Mouse (Mus musculus) c-Kit-positive CD71-positive TER-119-positive erythroid progenitor cells, embryonic 14.5 days (primary cell): ENCODE measurements around the gene Osbpl10.
"Not testable (repeated sequence)": the region's sequence is repeated elsewhere in the genome, so short reads cannot be mapped to it uniquely, and the experiment has no call there.

Source experiments
- DNase-seq: peaks from one replicate; pipeline ENCODE4 v3.0.0-alpha.2; 2013; ENCODE audit warnings: low spot score

Osbpl10 gene

DNA sequence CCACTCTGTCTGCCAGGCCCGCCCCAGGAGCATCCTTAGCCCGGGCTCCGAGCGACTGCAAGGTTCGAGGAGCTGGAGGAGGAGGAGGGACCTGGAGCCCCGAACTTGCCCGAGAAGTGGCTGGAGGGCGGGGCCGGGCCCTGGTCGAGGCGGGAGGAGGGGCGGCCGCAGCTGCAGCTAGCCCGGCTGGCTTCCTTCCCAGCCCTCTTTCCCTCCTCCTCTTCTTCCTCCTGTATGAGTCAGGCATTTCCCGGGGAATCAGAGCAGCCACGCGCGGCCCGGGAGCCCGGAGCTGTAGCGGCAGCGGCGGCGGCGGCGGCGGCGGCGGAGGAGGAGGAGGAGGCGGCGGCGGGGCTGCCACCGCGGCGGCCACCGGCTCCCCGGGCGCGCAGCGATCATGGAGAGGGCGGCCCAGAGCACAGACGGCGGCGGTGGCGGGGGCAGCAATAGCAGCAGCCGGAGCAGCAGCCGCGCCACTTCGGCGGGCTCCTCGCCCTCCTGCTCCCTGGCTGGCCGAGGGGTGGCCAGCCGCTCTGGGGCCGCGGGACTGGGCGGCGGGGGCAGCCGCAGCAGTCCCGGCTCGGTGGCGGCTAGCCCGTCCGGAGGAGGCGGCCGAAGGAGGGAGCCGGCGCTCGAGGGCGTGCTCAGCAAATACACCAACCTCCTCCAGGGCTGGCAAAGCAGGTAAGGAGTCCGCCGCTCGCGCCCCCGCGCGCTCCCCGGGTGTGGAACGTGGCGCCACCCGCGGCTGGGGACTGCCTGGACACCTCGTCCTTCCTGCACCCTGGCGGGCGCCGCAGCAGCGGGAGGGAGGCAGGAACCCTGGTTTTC lies at the start of gene Osbpl10:
Gene Osbpl10, plus strand, starts transcription at position 289 of the 831 bp plus-strand sequence.
- DNase-seq: no peak

DNA sequence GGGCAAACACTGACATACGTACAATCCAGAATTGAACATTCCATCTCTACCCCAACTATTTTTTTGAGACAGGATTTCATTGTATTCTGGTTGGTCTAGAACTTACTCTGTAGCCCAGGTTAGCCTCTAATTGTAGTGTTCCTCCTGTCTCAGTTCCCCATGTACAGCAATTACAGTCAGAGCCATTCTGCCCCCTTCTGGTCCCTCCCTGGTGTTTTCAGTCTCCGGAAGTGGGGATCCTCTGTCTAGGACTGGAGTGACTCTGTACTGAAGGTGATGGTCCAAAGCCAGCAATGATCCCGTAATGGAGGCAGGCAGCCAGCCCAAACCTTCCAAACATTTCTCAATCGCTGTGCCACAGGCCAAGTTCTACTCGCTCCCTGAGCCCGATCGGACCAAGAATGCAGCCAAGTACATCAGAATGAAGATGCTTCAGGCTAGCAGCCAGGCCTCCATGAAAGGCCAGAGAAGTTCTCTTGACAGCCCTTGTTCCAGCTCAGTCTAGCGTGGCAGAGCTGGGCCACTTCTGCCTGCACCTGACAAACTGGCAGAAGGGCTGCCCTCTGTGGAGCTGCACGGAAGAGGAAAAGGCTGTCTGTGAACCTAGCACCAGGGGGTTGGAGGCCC lies 47.8 kb upstream of the Osbpl10 start:
- DNase-seq: no peak

DNA sequence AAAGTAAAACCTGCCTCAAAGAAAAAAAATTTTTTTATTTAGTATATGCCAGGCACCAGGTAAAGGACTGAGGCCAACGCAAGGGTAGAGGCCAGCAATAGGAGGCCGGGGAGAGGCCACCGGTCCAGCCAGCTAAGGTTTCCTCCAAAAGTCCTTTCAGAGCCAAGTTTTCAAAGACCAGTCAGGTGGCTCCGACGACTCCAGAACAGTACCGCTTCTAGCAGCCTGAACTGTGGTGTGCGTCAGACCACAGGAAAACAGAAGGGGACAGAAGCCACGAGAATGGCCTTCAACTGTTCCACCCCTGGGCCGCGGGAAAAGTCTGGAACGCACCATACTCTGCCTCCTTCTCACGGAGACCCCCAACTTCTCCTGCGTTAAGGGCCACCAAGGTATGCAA lies 45.8 kb upstream of the Osbpl10 start:
- no peak for DNase-seq

DNA sequence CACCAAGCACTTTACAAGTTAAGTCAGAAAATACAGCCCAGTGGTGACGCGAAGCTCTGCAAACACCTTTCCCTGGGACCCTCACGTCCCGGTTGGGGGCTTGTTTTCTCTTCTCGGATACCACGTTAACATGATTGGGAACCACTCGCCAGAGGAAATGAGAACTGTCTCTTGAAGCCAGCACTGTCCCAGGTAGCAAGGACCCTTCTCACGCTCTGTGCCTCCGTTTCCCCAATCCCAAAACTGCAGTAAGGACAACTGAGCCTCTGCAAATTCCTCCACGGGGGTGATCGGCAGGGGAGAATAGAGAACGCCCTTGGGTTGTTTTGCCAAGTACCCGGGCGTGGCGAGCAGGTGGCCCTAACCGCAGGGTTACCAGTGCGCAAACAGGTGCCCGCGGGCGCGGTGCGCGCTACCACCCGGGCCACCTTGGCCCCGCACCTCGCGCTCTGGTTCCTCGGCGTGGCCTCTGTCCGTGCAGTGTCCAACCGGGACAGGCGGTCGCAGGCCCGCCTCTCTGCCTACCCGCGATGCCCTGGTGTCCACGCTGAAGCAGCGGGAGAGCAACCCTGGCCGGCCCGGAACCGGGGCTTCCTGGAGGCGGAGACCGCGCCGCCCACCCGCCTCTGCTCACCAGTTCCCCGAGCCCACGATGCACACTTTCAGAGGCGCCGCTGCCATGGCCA lies 45.2 kb upstream of the Osbpl10 start:
- no peak for DNase-seq

DNA sequence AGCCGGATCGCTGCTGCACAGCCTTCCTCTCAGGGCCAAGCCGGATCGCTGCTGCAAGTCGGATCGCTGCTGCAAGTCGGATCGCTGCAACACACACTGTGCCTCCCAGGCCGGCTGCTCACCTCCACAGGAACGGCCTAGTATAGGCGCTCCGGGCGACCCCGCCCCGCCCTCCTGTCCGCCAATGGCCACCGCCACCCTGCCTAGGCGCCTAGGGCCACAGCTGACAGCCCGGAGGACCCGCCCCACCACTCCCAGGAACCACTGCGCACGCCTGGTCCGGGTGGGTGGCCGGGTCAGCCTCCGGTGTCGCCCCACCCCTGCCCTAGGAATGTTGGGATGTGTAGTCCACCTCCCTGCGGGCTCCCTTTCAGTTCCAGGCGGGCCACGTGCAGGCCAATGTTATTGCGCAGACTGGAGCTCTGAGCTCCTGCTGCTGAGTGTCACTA lies 44.6 kb upstream of the Osbpl10 start, which contains the start of gene Gpd1l:
Gene Gpd1l, minus strand, starts transcription at position 265 of the 449 bp plus-strand sequence.
- DNase-seq: peak; percentile 77

DNA sequence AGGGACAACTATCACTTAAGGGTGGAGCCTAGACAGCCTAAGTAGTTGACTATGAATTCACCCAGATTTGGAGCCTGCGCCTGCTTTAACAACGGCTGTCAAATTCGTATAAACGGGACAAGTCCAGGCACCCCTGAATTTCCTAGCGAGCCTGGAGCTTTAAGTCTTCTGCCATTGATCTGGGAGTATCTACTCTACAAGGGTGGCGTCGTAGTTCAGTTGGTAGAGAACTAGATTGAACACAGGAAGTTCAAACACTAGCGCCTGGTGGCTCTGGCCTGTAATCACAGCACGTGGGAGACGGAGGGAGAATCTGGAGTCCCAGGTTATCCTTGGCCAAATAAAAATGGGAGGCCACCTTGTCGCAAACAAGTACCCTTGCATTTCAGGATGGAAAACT lies 44.1 kb upstream of the Osbpl10 start:
- DNase-seq: no peak

DNA sequence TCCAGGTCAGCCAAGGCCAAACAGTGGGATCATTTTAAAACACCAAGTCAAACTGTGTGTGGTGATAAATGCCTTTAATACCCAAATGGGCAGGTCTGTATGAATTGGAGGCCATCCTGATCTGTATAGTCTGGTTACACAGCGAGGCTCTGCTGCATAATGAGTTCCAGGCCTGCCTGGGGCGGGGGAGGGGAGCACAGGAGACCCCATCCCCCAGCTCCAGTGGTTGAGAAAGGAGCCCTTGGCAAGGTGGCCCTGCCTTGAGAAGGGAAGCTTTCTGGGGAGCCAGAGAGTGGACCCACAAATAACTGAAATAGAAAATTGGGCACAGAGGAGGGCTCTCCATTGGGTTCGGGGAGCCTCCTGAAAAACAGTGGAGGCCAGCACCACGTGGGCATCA lies 43.0 kb upstream of the Osbpl10 start:
- DNase-seq: no peak

DNA sequence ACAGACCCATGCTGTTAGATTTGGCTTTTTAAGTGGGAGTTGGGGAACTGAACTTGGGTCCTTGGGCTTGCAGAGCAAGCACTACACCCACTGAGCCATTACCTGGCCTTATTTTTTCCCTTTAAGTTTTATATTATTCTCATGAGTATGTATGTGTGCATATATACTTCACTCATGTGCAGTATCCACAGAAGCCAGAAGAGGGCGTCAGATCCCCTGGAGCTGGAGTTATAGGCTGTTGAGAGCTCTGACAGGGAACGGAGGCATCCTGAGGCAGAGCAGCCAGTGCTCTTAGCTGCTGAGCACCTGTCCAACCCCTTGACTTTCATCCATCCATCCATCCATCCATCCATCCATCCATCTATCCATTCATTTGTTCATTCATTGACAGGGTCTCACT lies 41.7 kb upstream of the Osbpl10 start:
- no peak for DNase-seq

DNA sequence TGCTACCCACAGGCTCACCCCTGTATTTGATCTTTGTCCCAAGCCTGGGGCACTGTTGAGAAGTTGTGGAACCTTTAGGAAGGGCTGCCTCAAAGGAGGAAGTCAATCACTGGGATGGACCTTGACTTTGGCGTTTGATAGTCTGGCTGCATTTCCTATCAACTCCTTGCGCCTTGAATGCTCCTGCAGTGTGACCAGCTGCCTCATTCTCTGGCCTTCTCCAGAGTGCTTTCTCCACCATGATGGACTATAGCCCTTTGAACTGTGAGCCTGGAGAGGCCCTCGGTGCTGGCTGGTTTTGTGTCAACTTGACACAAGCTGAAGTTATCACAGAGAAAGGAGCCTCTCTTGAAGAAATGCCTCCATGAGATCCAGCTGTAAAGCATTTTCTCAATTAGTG lies 33.7 kb upstream of the Osbpl10 start:
- no peak for DNase-seq

DNA sequence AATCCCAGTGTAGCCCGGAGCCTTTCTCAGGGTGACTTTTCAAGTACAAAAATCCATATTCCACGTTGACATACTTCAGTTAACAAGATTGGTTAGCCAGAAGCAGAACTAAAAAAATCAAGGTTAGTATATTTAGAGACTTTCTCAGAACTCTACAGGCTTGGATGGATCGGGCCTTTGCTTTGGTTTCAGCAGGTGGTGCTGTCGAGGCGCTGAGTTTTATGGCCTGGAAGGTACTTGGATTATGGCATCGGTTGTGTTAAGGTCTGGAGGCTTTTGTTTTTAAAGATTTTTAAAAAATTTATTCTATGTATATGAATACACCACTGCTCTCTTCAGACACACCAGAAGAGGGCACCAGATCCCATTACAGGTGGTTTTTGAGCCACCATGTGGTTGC lies 32.8 kb upstream of the Osbpl10 start:
- no peak for DNase-seq

DNA sequence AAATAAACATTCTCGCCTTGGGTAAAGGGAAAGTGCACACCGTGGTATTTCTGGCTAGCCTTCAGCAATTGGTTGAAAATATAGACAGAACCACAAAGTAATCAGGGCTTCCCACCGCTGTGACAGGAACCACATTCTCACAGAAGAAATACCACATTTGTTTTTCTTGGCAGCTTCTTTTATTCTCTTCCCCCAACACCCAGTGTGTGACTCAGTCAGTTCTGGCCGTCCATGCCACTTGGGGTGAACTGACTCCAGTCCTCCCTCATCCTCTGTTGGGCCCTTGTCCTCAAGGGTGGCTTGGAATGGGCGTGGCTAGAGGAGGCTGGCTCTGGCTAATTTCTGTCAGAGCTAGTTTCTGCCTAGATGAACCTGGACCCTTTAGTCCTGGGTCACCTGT lies 30.0 kb upstream of the Osbpl10 start:
- no peak for DNase-seq

DNA sequence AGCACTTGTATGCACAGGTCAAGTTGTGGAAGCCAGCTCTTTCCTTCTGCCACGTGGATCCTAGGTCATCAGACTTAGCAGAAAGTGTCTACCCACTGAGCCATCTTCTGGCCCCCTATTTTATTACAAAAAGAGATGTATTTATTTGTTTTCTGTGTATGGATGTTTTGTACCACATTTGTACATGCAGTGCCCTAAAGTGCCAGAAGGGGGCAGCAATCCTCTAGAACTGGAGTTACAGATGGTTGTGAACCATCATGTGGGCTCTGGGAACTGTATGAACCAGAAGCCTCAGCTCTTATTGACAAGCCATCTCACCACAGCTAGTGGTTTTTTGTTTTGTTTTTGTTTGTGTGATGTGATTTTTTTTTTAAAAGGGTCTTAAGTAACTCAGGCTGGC lies 25.5 kb upstream of the Osbpl10 start:
- DNase-seq: no peak

DNA sequence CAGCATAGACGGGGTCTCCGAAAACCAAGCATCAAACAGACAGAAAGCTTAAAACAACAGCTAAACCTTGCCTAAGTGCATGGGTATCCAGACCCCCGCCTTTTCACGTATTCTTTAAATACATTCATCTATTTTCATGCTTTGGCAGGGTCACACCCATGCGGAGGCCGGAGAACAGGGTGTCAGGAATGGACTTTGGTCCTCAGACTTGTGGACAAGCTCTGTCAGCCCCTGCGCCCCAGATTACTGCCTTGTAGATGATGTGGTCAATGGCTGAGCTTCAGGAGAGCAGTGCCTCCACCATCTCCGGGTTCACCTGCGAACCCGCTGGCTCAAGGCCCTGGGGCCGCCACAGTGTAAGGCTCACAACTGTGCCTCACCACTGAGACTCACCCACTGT lies 23.0 kb upstream of the Osbpl10 start:
- no peak for DNase-seq

DNA sequence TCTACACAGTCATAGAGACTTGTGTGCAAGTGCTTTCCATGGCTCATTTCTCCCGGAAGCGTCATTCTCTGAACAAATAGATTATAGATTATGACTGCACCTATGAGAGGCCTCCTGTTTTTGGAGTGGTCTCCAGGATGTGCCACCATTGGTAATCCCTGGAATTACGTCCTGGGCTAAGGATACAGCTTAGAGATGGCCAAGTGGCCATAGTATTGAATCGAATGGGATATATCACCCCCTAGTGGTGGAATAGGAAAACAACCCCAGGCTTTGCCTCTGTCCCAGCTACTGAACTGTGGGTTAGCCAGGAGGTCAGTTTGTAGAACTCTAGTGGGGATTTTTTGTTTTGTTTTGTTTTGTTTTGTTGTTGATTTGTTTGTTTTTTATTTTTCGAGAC lies 21.4 kb upstream of the Osbpl10 start:
- DNase-seq: no peak

DNA sequence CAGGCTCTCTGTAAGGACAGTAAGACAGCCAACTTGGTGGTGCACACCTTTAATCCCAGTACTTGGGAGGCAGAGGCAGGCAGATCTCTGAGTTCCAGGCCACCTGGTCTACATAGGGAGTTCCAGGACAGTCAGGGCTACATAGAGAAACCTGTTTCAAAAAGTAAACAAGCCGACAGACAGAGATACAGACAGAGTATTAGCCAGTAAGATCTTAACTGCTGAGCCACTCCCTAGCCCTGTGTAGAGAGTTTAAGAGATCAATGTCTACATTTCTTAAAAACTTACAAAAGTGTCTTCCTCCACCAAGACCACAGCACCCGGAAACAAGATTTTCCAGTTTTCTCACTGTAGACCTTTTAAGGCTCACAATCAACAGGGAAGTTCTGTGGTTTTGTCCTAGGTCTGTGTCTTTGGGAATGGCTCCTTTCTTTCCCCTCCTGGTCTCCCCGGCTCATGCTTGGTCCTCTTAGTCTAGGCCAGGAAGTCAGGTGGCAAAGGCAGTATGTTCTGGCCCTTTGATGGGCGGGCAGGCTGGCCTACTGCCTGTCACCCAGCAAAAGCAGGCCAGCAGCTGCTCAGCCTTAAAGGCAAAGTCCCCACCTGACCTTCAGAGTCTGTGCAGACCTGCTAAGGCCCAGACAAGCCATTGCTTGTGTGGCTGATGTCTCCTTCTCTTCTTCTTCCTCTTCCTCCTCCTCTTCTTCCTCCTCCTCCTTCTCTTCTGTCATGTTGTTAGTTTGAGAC lies 18.2 kb upstream of the Osbpl10 start:
- no peak for DNase-seq

DNA sequence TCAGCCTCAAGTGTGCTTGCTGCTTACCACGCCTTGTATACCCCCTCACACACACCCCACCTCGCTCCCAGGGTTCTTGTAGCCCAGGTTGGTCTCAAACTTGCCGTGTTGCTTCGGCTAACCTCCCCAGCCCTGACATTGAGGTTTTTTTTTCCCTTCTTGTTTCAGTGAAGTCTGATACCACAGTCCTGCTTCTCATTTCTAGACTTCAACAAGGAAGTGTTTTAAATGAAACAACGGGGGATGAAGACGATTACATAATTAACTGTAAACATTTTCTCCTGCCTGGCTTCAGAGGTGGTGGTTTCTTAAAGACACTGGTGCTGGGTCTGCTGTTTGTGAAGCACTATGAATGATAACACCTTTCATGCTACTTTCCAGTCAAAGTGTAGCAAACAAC lies 17.5 kb upstream of the Osbpl10 start:
- DNase-seq: no peak

DNA sequence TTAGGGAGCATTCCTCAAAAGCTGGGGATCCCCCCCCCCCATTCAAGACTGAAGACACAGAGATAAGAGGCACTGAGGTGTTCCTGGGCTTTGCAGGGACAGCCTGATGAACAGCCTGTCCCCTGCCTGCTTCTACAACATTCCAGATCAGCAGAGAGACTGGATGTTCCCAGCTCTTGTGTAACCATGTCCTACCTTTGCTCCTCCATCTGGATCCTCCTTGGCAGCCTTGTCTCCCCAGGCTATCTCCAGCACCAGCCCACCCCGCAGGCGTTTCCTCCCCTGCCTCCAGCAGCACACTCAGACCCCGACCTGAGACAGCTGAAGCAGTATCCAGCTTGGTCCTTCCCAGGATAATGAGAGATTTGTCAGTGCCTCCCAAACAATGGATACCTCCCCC lies 14.3 kb upstream of the Osbpl10 start:
- no peak for DNase-seq

DNA sequence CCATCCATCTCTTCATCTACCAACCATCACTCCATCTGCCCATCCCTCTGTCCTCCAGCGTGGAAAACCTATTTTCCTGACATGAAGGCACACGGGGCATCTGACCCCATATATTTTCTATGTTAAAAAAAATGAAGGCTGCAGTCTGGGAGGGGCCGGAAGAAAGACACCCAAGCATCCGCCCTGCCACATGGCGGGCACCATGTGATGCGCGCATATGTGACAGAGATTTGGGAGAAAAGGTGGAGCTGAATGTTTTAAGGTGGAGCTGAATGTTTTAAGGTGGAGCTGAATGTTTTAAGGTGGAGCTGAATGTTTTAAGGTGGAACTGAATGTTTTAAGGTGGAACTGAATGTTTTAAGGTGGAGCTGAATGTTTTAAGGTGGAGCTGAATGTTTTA lies 12.1 kb upstream of the Osbpl10 start:
- DNase-seq: not testable (repeated sequence)

DNA sequence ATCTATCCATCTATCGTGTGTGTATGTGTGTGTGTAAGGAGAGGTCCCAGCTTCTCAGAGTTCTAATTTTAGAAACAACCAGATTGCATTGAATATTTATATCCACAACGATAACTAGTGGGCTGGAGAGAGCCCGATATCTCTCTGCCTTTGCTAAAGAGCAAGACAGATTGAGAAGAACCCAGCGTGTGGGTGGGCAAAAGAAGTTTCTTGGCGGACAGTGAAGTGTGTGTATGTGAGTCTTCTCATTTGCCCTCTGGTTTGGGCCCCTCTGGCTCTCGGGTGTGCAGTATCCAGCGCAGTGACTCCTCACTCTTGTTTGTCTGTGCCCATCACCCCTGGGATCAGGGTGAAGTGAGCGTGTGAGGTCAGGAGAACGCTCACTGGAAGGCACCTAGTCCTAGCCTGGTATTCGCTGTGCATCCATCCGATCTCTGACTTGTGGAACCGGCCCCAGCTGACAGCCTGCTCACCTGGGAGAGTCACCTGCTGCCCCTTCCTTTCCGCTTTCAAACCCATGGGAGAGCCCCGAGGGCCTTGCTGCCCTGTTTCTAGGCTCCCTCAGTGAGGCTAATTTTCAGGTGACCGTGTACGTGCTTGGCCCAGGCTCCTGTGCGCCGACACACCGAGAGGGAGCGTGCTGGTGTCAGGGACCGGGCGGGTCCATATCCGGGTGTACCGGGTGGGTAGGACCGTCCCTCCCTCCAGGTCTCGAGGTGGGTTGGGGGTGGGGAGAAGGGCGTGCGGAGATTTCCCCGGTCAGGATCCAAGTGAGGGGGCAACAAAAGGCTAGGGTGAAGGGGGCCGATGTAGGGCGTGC lies 698 bp upstream of the Osbpl10 start:
- DNase-seq: no peak

DNA sequence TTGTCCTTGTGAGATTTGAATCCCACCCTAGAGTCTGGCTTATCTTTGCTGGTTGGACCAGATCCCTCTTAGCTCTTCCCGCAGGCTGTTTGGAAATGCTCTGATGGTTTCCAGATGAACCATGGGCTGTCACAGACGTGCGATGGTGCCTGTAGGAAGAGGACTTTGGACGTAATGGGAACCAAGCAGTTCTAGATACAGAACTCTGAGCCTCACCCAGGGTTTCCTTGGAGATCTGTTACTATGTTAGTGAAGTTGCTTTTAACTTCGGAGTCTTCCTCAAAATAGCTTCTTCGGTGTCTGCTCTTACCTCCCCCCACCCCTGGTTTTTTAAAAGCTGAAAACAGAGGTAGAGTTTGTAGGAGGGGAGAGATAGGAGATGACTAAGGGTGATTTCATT lies 1.6 kb downstream of the Osbpl10 start:
- no peak for DNase-seq

DNA sequence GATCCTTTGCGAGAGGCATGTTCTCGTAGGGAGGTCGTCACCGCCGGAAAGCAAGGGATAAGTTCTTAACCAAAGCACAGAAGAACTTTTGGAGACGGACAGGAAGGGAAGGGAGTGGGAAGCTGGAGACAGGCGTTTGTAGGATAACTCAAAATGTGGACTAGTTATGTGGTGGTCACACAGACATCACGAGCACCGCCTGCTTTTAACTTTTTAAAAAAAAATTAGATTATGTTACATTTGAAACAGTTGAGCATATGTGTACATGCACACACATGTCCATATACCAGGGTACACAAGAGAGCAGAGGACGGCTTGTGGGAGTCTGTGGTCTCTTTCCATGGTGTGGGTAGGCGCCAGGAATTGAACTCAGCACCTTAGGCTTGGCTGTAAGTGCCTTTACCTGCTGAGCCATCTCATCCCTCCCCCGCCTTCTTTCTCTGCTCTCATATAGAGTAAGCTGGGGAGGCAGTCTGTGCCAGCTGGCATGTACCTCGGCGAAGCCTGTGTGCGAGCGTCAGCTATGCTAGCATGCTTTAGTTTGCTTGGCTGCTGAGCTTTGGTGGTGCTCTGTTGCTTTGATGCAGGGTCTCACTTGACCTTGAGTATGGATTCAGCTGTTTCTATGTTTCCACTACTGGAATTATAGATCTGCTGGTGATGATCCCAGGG lies 4.5 kb downstream of the Osbpl10 start, which contains the start of gene Rps27rt:
Gene Rps27rt, minus strand, starts transcription at position 51 of the 672 bp plus-strand sequence.
- DNase-seq: no peak
